Mouse (Mus musculus): ENCODE results near the gene Ifitm10. TPM values are rescaled to one million over a fixed set of nuclear protein-coding genes. Genes with fewer than 3 reads are reported as not detected.
"Not testable (repeated sequence)": the region's sequence is repeated elsewhere in the genome, so short reads cannot be mapped to it uniquely, and the experiment has no call there.

Gene Ifitm10
- polyA plus RNA-seq, 1 experiment from 2014 or later: 1.6 TPM

DNA sequence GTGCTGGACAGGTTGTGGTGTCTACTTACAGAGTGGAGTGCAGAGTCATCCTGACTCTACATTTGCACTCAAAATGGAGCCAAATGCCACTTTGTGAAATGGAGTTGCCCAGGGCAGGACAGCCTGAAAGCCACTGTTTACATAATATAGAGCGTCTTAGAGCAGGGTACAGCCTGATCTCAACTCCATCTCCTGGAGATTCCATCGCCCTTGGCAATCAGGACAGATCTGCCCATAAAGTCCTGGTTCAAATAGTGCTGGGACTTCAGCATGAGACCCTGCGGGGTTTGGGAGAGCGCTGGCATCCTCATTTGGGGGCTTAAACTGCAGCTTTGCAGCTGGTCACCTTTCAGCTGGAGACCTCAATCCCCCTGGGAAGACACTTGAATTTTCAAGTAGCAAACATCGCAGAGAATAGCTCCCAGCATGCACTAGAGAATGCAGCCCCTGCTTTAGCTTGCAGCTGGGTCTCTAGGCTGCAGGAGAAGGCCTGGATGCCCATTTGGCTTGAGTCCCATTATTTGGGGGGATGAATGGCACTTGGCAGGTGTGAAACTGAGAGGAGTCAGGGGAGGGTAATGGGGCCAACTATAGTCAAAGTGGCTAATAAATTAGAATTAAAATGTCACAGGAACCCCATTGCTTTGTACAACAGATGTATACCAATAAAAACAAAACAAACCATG, 58.8 kb downstream of the Ifitm10 start:
- ATAC-seq (ENCODE audit: low read depth): no peak
- H3K4me1 ChIP-seq (ENCODE audit: control insufficient read depth, low read depth, low read length): peaks cover 13% of the 10 kb centered on the region
- no peaks in the 10 kb centered on the region for H3K9me3 ChIP-seq (replicated peaks; ENCODE audit: control insufficient read depth, low read length)
- H3K9ac ChIP-seq (ENCODE audit: low read depth, low read length): no peak overlapping the region
- H3K27me3 ChIP-seq (ENCODE audit: control insufficient read depth, insufficient read depth, low read depth, low read length): no peaks in the 10 kb centered on the region
- WGBS (ENCODE audit: insufficient replicate concordance): 57% methylated on average over 5 of the region's 5 CpGs
- no peaks in the 10 kb centered on the region for H3K36me3 ChIP-seq (ENCODE audit: control insufficient read depth, insufficient read depth)
- no peak overlapping the region for H3K4me2 ChIP-seq (ENCODE audit: low read depth, low read length)
- H3K27ac ChIP-seq (ENCODE audit: low read length): no peak overlapping the region
- H3K4me3 ChIP-seq (ENCODE audit: low read depth, low read length): no peak overlapping the region

GRCm38 (mm10) chr7:142303929-142304328, 69.6 kb downstream of the Ifitm10 start:
- H3K9ac ChIP-seq (ENCODE audit: low read depth, low read length); ATAC-seq (ENCODE audit: low read depth); H3K36me3 ChIP-seq (ENCODE audit: control insufficient read depth, insufficient read depth); H3K4me3 ChIP-seq (ENCODE audit: low read depth, low read length); H3K4me1 ChIP-seq (ENCODE audit: control insufficient read depth, low read depth, low read length); H3K27me3 ChIP-seq (ENCODE audit: control insufficient read depth, insufficient read depth, low read depth, low read length); H3K9me3 ChIP-seq (replicated peaks; ENCODE audit: control insufficient read depth, low read length); H3K27ac ChIP-seq (ENCODE audit: low read length); H3K4me2 ChIP-seq (ENCODE audit: low read depth, low read length): not testable (repeated sequence)
- WGBS (ENCODE audit: insufficient replicate concordance): 58% methylated on average over 1 of the region's 1 CpGs

- ATAC-seq (ENCODE audit: low read depth): no peak
- 17% methylated on average over 3 of the region's 3 CpGs for WGBS (ENCODE audit: insufficient replicate concordance)
- Histone ChIP-seq H3K4me1 (ENCODE audit: control insufficient read depth, low read depth, low read length) (no peaks in the 10 kb centered on the region), H3K4me3 (ENCODE audit: low read depth, low read length) (no peak within 1 kb of the TSS), H3K9me3 (replicated peaks; ENCODE audit: control insufficient read depth, low read length) (no peaks in the 10 kb centered on the region), H3K9ac (ENCODE audit: low read depth, low read length) (no peak within 1 kb of the TSS), H3K27ac (ENCODE audit: low read length) (no peak within 1 kb of the TSS), H3K27me3 (ENCODE audit: control insufficient read depth, insufficient read depth, low read depth, low read length) (peaks cover 7% of the 10 kb centered on the region; the same call in 1 of the 2 replicates), H3K4me2 (ENCODE audit: low read depth, low read length) (no peak within 1 kb of the TSS), H3K36me3 (ENCODE audit: control insufficient read depth, insufficient read depth) (no peaks in the 10 kb centered on the region)
Measured at GRCm38 (mm10) chr7:142303249-142303648, 70.3 kb downstream of the Ifitm10 start, which contains the start of gene Krtap5-4. Gene Krtap5-4 (plus strand): TSS chr7:142303549.

DNA sequence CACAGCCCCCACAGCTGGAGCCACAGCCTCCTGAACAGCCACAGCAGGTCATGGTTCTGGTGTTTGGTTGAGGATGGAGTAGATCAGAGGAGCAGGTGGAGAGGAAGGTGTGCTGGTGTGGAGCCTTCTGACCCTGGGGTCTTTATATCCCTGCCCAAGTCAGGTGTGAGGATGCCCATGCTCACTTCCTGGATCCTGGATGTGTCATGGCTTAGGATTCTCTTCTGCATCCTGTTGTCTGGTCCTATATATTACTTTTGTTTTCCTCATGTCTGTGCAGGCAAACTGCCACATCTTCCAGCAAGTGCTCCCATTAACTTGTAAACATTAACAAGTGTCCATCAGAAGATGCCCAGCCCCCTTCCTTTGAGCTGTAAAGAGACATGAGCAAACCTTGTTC, 76.5 kb downstream of the Ifitm10 start, which contains the start of gene Krtap5-1:
Gene Krtap5-1 (minus strand): TSS at position 101 of the 400 bp plus-strand sequence.
- not testable (repeated sequence) for H3K4me2 ChIP-seq (ENCODE audit: low read depth, low read length); ATAC-seq (ENCODE audit: low read depth); H3K27me3 ChIP-seq (ENCODE audit: control insufficient read depth, insufficient read depth, low read depth, low read length); H3K9me3 ChIP-seq (replicated peaks; ENCODE audit: control insufficient read depth, low read length); H3K9ac ChIP-seq (ENCODE audit: low read depth, low read length); H3K36me3 ChIP-seq (ENCODE audit: control insufficient read depth, insufficient read depth); H3K4me3 ChIP-seq (ENCODE audit: low read depth, low read length); H3K27ac ChIP-seq (ENCODE audit: low read length); H3K4me1 ChIP-seq (ENCODE audit: control insufficient read depth, low read depth, low read length)

- H3K9ac ChIP-seq (ENCODE audit: low read depth, low read length); H3K27me3 ChIP-seq (ENCODE audit: control insufficient read depth, insufficient read depth, low read depth, low read length); H3K4me3 ChIP-seq (ENCODE audit: low read depth, low read length); H3K4me2 ChIP-seq (ENCODE audit: low read depth, low read length); H3K9me3 ChIP-seq (replicated peaks; ENCODE audit: control insufficient read depth, low read length); H3K4me1 ChIP-seq (ENCODE audit: control insufficient read depth, low read depth, low read length); H3K27ac ChIP-seq (ENCODE audit: low read length); ATAC-seq (ENCODE audit: low read depth); H3K36me3 ChIP-seq (ENCODE audit: control insufficient read depth, insufficient read depth): not testable (repeated sequence)
- WGBS (ENCODE audit: insufficient replicate concordance): 12% methylated on average over 4 of the region's 4 CpGs
Measured at GRCm38 (mm10) chr7:142296108-142296507, 77.4 kb downstream of the Ifitm10 start.

DNA sequence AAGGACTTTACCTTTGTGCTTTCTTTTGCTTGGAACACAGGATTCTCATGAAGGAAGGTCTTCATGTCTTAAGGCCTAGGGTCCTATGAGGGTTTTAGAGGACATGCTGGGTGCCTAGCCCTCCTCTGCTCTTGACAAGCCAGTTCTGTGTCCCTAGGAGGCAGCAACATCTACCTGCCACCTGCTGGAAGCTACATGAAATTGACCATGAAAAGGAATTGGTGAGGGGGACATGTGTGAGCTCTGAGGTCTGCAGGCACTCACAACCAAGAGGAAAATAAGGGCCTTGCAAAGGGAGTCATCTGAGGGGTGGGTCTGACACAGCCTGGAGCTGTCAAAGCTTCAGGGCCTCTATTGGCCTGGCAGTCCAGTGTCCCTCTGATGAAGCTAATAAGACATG, 78.1 kb downstream of the Ifitm10 start:
- no peak overlapping the region for H3K4me2 ChIP-seq (ENCODE audit: low read depth, low read length)
- H3K27me3 ChIP-seq (ENCODE audit: control insufficient read depth, insufficient read depth, low read depth, low read length): no peaks in the 10 kb centered on the region
- no peaks in the 10 kb centered on the region for H3K9me3 ChIP-seq (replicated peaks; ENCODE audit: control insufficient read depth, low read length)
- H3K4me1 ChIP-seq (ENCODE audit: control insufficient read depth, low read depth, low read length): no peaks in the 10 kb centered on the region
- H3K27ac ChIP-seq (ENCODE audit: low read length): no peak overlapping the region
- H3K4me3 ChIP-seq (ENCODE audit: low read depth, low read length): no peak overlapping the region
- no peak overlapping the region for H3K9ac ChIP-seq (ENCODE audit: low read depth, low read length)
- no peaks in the 10 kb centered on the region for H3K36me3 ChIP-seq (ENCODE audit: control insufficient read depth, insufficient read depth)
- ATAC-seq (ENCODE audit: low read depth): no peak

GRCm38 (mm10) chr7:142293851-142294250, 79.7 kb downstream of the Ifitm10 start:
- not testable (repeated sequence) for H3K36me3 ChIP-seq (ENCODE audit: control insufficient read depth, insufficient read depth); ATAC-seq (ENCODE audit: low read depth); H3K9ac ChIP-seq (ENCODE audit: low read depth, low read length); H3K4me1 ChIP-seq (ENCODE audit: control insufficient read depth, low read depth, low read length); H3K27ac ChIP-seq (ENCODE audit: low read length); H3K4me2 ChIP-seq (ENCODE audit: low read depth, low read length); H3K9me3 ChIP-seq (replicated peaks; ENCODE audit: control insufficient read depth, low read length); H3K27me3 ChIP-seq (ENCODE audit: control insufficient read depth, insufficient read depth, low read depth, low read length); H3K4me3 ChIP-seq (ENCODE audit: low read depth, low read length)
- 2% methylated on average over 2 of the region's 2 CpGs for WGBS (ENCODE audit: insufficient replicate concordance)

DNA sequence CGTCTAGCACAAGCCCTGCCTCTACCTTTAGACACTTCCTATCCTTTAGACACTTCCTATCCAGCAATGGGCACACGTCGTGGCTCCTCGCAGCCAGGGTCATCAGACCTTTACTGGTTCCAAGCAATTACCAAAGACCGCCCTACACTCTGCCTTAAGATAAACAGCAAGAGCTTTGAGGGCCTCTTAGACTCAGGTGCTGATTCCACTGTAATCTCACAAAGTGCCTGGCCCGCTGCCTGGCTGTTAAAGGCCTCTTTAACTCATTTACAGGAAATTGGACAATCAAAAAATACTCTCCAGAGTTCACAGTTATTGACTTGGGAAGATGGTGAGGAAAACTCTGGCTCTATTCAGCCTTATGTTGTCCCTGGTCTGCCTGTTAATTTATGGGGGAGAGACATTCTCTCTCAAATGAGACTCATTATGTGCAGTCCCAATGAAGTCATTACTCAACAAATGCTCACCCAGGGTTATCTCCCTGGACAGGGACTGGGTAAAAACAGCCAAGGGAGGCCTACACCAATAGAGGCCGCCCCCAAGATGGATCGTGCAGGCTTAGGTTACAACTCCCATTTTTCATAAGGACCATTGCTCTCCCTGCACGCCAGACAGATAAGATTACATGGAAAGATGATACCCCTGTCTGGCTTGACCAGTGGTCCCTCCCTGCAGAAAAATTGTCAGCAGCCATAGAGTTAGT, 87.5 kb downstream of the Ifitm10 start:
- H3K27me3 ChIP-seq (ENCODE audit: control insufficient read depth, insufficient read depth, low read depth, low read length): peaks cover 32% of the 10 kb centered on the region
- H3K36me3 ChIP-seq (ENCODE audit: control insufficient read depth, insufficient read depth); H3K27ac ChIP-seq (ENCODE audit: low read length); H3K9ac ChIP-seq (ENCODE audit: low read depth, low read length); H3K9me3 ChIP-seq (replicated peaks; ENCODE audit: control insufficient read depth, low read length); H3K4me2 ChIP-seq (ENCODE audit: low read depth, low read length); H3K4me1 ChIP-seq (ENCODE audit: control insufficient read depth, low read depth, low read length); H3K4me3 ChIP-seq (ENCODE audit: low read depth, low read length); ATAC-seq (ENCODE audit: low read depth): not testable (repeated sequence)
- 53% methylated on average over 9 of the region's 9 CpGs for WGBS (ENCODE audit: insufficient replicate concordance)

DNA sequence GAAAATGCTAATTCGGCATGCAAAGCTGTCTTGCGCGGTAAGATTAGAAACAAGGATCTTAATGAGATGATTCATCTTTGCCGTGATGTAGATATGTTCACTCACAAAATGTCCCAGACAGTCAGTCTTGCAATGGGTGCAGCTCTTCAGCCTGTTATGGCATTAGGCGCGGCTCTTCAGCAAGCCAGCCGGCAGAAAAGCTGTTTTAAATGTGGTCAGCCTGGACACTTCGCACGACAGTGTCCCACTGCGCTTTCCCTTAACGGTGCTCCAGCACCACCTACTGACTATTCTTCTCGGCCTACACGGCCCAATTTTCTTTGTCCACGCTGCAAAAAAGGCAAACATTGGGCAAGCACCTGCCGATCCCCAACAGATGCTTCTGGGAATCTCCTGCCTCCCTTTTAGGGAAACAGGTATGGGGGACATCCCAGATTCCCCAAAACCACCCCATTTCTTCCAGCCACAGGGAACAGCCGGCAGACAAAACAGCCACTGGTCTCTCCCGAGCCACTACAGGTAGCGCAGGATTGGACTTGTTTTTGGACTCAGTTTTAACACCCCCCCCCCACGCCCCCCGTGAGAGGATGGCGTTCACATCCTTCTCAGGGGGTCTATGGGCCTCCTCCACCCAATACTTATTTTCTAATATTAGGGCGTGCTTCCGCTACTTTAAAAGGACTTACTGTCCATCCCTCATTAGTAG, 88.3 kb downstream of the Ifitm10 start:
- peak overlapping the region; percentile 83 for H3K4me2 ChIP-seq (ENCODE audit: low read depth, low read length)
- 20% methylated on average over 23 of the region's 23 CpGs for WGBS (ENCODE audit: insufficient replicate concordance)
- no peak overlapping the region for H3K27ac ChIP-seq (ENCODE audit: low read length)
- H3K4me1 ChIP-seq (ENCODE audit: control insufficient read depth, low read depth, low read length): no peaks in the 10 kb centered on the region; the same call in 1 of the 2 replicates
- no peak for ATAC-seq (ENCODE audit: low read depth)
- H3K4me3 ChIP-seq (ENCODE audit: low read depth, low read length): no peak overlapping the region
- H3K27me3 ChIP-seq (ENCODE audit: control insufficient read depth, insufficient read depth, low read depth, low read length): peaks cover 32% of the 10 kb centered on the region
- H3K9ac ChIP-seq (ENCODE audit: low read depth, low read length): no peak overlapping the region
- H3K36me3 ChIP-seq (ENCODE audit: control insufficient read depth, insufficient read depth): no peaks in the 10 kb centered on the region
- no peaks in the 10 kb centered on the region for H3K9me3 ChIP-seq (replicated peaks; ENCODE audit: control insufficient read depth, low read length)
